Mouse (Mus musculus) forebrain, embryonic 16.5 days (tissue): ENCODE measurements around the gene Plcb1. TPM values are rescaled to one million over a fixed set of nuclear protein-coding genes. Genes with fewer than 3 reads are reported as not detected.

Source experiments
- ATAC-seq: fragments of 200-750 bp; cut with Nextera tagmentation; 2 replicates; pipeline ENCODE4 v1.8.0; 2017; ENCODE audit warnings: mild to moderate bottlenecking, moderate library complexity
- H3K27ac ChIP-seq: fragments of 300-500 bp; sonication (generic); 2 replicates; pipeline ENCODE4 v1.5.1; 2014; ENCODE audit warnings: low read length, control low read depth
- H3K27me3 ChIP-seq: fragments of 300-500 bp; sonication (generic); replicated peaks from 2 replicates; pipeline ENCODE4 v1.6.1; 2014; ENCODE audit warnings: low read length; ENCODE audit not compliant: control insufficient read depth, insufficient read depth
- H3K36me3 ChIP-seq: fragments of 300-500 bp; sonication (generic); 2 replicates; pipeline ENCODE4 v1.6.1; 2014; ENCODE audit not compliant: control insufficient read depth, insufficient read depth
- H3K4me1 ChIP-seq: fragments of 300-500 bp; sonication (generic); replicated peaks from 2 replicates; pipeline ENCODE4 v1.6.1; 2014; ENCODE audit warnings: low read length; ENCODE audit not compliant: control insufficient read depth, insufficient read depth
- H3K4me2 ChIP-seq: fragments of 300-500 bp; sonication (generic); 2 replicates; pipeline ENCODE4 v1.6.1; 2014; ENCODE audit warnings: mild to moderate bottlenecking, low read length, control low read depth
- H3K4me3 ChIP-seq: fragments of 300-500 bp; sonication (generic); replicated peaks from 2 replicates; pipeline ENCODE4 v1.5.1; 2014; ENCODE audit warnings: mild to moderate bottlenecking, low read length, control low read depth
- H3K9ac ChIP-seq: fragments of 300-500 bp; sonication (generic); replicated peaks from 2 replicates; pipeline ENCODE4 v1.6.1; 2014; ENCODE audit warnings: low read depth, low read length, control low read depth
- H3K9me3 ChIP-seq: fragments of 300-500 bp; sonication (generic); 2 replicates; pipeline ENCODE4 v1.6.1; 2016; ENCODE audit warnings: low read length; ENCODE audit not compliant: control insufficient read depth
- WGBS: fragments of 180-500 bp; shearing (Covaris S2); extraction: QIAGEN DNeasy Blood & Tissue Kit; methylation state at CpG from one replicate; pipeline ENCODE4 v1.1.7; 2014; 5-methylcytosine and 5-hydroxymethylcytosine counted together
- polyA plus RNA-seq: library from polyadenylated mRNA; unstranded; fragments of >200 nt; fragmentation: Nextera tagmentation; extraction: Ambion mirVana; gene quantifications from 2 replicates; pipeline ENCODE4 v1.2.1, GENCODE M21; 2015

Plcb1 gene
- polyA plus RNA-seq, 1 experiment from 2014 or later, result 49.4 TPM

DNA sequence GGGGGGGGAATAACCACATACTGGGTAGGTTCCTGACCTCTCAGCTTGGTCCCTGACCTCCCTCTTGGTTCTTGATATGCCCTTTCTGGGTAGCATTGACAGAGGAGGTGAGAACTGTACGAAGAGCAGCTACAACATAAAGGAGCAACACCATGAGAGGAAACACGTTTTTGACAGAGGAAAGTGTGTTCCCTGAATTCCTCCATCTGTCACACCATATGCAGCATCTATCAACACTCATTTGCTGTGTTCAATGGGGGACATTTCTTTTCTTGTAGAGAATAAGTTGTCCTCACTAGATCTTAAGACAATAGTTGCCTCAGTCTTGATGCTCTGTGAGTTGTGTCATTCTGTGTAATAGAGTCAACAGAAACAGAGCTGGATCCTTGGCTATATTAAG is 733.1 kb downstream of the Plcb1 start:
- ATAC-seq, result no peak

More for the DNA sequence above, 733.1 kb downstream of the Plcb1 start:
- H3K27me3 ChIP-seq, result no peaks in the 10 kb centered on the region
- H3K4me2 ChIP-seq, result no peak overlapping the region
- no peaks in the 10 kb centered on the region for H3K4me1 ChIP-seq
- H3K36me3 ChIP-seq, result no peaks in the 10 kb centered on the region
- H3K9me3 ChIP-seq, result no peaks in the 10 kb centered on the region
- no peak overlapping the region for H3K4me3 ChIP-seq
- WGBS, result 43% methylated on average over 2 of the region's 2 CpGs
- no peak overlapping the region for H3K27ac ChIP-seq
- H3K9ac ChIP-seq, result no peak overlapping the region

Other genes with a start within 250 kb of the Plcb1 start
- not detected in 2 replicates for gene Hao1, start 231.7 kb upstream of the Plcb1 start, polyA plus RNA-seq
- gene Tmx4, start 141.9 kb upstream of the Plcb1 start, polyA plus RNA-seq, result 85.2 and 99.0 TPM in 2 replicates